Mouse (Mus musculus): Measurements from ENCODE around the gene Agtrap.
A peak's percentile ranks its signal among the peaks of the same experiment; 100 is the strongest.
"Not testable (repeated sequence)": the region's sequence is repeated elsewhere in the genome, so short reads cannot be mapped to it uniquely, and the experiment has no call there.

The Agtrap gene

GRCm38 (mm10) chr4:148087907-148088527 is at the start of gene Agtrap:
Agtrap (minus strand) TSS chr4:148088031.
- peak; percentile 95 for DNase-seq

- no peak for DNase-seq
These were observed 49.7 kb upstream of the Agtrap start for GRCm38 (mm10) chr4:148137503-148137902.

- DNase-seq, result no peak
These were observed 47.2 kb upstream of the Agtrap start for GRCm38 (mm10) chr4:148134988-148135387.

GRCm38 (mm10) chr4:148131497-148132081 is 43.8 kb upstream of the Agtrap start:
- DNase-seq, result no peak

GRCm38 (mm10) chr4:148130561-148131413 is 43.0 kb upstream of the Agtrap start, which contains the start of gene Draxin:
Draxin (minus strand) TSS chr4:148130698.
- DNase-seq, result no peak

GRCm38 (mm10) chr4:148130133-148130532 is 42.3 kb upstream of the Agtrap start, which contains the start of gene Mad2l2:
Mad2l2 (plus strand) TSS chr4:148130384.
- DNase-seq, result no peak

GRCm38 (mm10) chr4:148128672-148129071 is 40.8 kb upstream of the Agtrap start:
- DNase-seq, result no peak

- no peak for DNase-seq
These were observed 40.4 kb upstream of the Agtrap start for GRCm38 (mm10) chr4:148128241-148128640.

- DNase-seq, result no peak
These were observed 34.8 kb upstream of the Agtrap start for GRCm38 (mm10) chr4:148122694-148123066.

GRCm38 (mm10) chr4:148121982-148122693 is 34.3 kb upstream of the Agtrap start:
- DNase-seq, result no peak

GRCm38 (mm10) chr4:148121362-148121761 is 33.5 kb upstream of the Agtrap start:
- DNase-seq, result peak; percentile 61

- no peak for DNase-seq
These were observed 32.7 kb upstream of the Agtrap start for GRCm38 (mm10) chr4:148120555-148120954.

- DNase-seq, result not testable (repeated sequence)
These were observed 31.7 kb upstream of the Agtrap start for GRCm38 (mm10) chr4:148119578-148119977.

- no peak for DNase-seq
These were observed 29.6 kb upstream of the Agtrap start for GRCm38 (mm10) chr4:148117392-148117791.

GRCm38 (mm10) chr4:148116657-148117056 is 28.8 kb upstream of the Agtrap start:
- no peak for DNase-seq

- DNase-seq, result no peak
These were observed 27.6 kb upstream of the Agtrap start for GRCm38 (mm10) chr4:148115467-148115866.

GRCm38 (mm10) chr4:148114758-148115391 is 27.0 kb upstream of the Agtrap start:
- DNase-seq, result peak; percentile 63

GRCm38 (mm10) chr4:148112519-148112918 is 24.7 kb upstream of the Agtrap start:
- DNase-seq, result no peak

- no peak for DNase-seq
These were observed 21.4 kb upstream of the Agtrap start for GRCm38 (mm10) chr4:148109215-148109614.

- DNase-seq, result no peak
These were observed 20.8 kb upstream of the Agtrap start for GRCm38 (mm10) chr4:148108565-148109100.

- peak; percentile 28 for DNase-seq
These were observed 19.9 kb upstream of the Agtrap start for GRCm38 (mm10) chr4:148107621-148108291.

- DNase-seq, result no peak
These were observed 16.3 kb upstream of the Agtrap start for GRCm38 (mm10) chr4:148104146-148104545.

All from layer of hippocampus, adult 9-11 months (tissue).